ENCODE assay signal across 1 mouse cellular context in genomic region chrX:105079615-105080092, GRCm38 (mm10).
A peak's percentile ranks its signal among the peaks of the same experiment; 100 is the strongest.
TF ChIP-seq lines count a peak whose summit lies in the region.

TSS of gene Pbdc1 (plus strand) at chrX:105079756.

TF ChIP-seq in MEL, 35 proteins besides CTCF, POLR2A, EP300 and RAD21 (continued from another document):
- TF ChIP-seq MAX (IDR thresholded peaks at IDR 0.05; ENCODE audit: low read length) = peak; percentile 80; the same call in 1 of the 2 replicates
- TF ChIP-seq E2F4 (IDR thresholded peaks at IDR 0.05; ENCODE audit: borderline replicate concordance, low read depth, low read length) = no peak
- TF ChIP-seq USF1 (IDR thresholded peaks at IDR 0.05; ENCODE audit: low read depth, low read length) = peak; percentile 58
- TF ChIP-seq USF2 (IDR thresholded peaks at IDR 0.05; ENCODE audit: borderline replicate concordance in 1 of 2, insufficient read depth in 1 of 2, low read depth in 1 of 2, low read length in 2 of 2) = no peak
- no peak for TF ChIP-seq TAL1 (IDR thresholded peaks at IDR 0.05; ENCODE audit: low read length)
- TF ChIP-seq BHLHE40 (IDR thresholded peaks at IDR 0.05; ENCODE audit: borderline replicate concordance, low read depth, low read length) = no peak
- TF ChIP-seq MAFK (IDR thresholded peaks at IDR 0.05; ENCODE audit: borderline replicate concordance, low read depth, low read length) = no peak
- peak; percentile 51 for TF ChIP-seq SIN3A (IDR thresholded peaks at IDR 0.05; ENCODE audit: low read length)
- no peak for TF ChIP-seq KAT2A (conservative IDR thresholded peaks at IDR 0.05; ENCODE audit: low read depth, low read length)
- no peak for TF ChIP-seq UBTF (IDR thresholded peaks at IDR 0.05; ENCODE audit: borderline replicate concordance, insufficient read depth, low read depth, low read length)
TF ChIP-seq in MEL: peak in this region for 15.
